Mouse (Mus musculus) testis, adult 2 months (tissue): ENCODE measurements at regions not wholly inside any gene's neighbourhood (a gene's known extent, or its start where the extent isn't known, plus 50 kb on each side); places are given as distances from the start of the nearest gene placed in this dataset.
"Not testable (repeated sequence)": the region's sequence is repeated elsewhere in the genome, so short reads cannot be mapped to it uniquely, and the experiment has no call there.

Experiments used
- H3K27ac ChIP-seq: fragments of 200-500 bp; 2 replicates; pipeline ENCODE4 v1.5.1; 2012; ENCODE audit warnings: low read depth, low read length; ENCODE audit not compliant: control insufficient read depth, insufficient read depth
- H3K27me3 ChIP-seq: fragments of 200-500 bp; 2 replicates; pipeline ENCODE4 v1.6.1; 2012; ENCODE audit warnings: mild to moderate bottlenecking, low read length, moderate library complexity; ENCODE audit not compliant: control insufficient read depth, insufficient read depth
- H3K36me3 ChIP-seq: fragments of 200-500 bp; 2 replicates; pipeline ENCODE4 v1.6.1; 2012; ENCODE audit warnings: mild to moderate bottlenecking, low read length; ENCODE audit not compliant: control insufficient read depth, insufficient read depth
- H3K4me1 ChIP-seq: fragments of 200-500 bp; 2 replicates; pipeline ENCODE4 v1.6.1; 2012; ENCODE audit warnings: low read length; ENCODE audit not compliant: control insufficient read depth, insufficient read depth
- H3K4me3 ChIP-seq: fragments of 200-500 bp; 2 replicates; pipeline ENCODE4 v1.5.1; 2012; ENCODE audit warnings: low read depth, mild to moderate bottlenecking, low read length, moderate library complexity, mixed read lengths; ENCODE audit not compliant: control insufficient read depth
- CTCF ChIP-seq: fragments of 200-500 bp; IDR thresholded peaks from 2 replicates; pipeline ENCODE4 v1.5.1; 2012; ENCODE audit warnings: low read depth, mild to moderate bottlenecking, inconsistent platforms, low read length, moderate library complexity; ENCODE audit not compliant: control insufficient read depth, insufficient read depth, insufficient replicate concordance
- POLR2A ChIP-seq: fragments of 200-500 bp; IDR thresholded peaks from 2 replicates; pipeline ENCODE4 v1.6.1; 2012; ENCODE audit warnings: low read depth, mild to moderate bottlenecking, inconsistent platforms, low read length, moderate library complexity; ENCODE audit not compliant: control insufficient read depth

DNA sequence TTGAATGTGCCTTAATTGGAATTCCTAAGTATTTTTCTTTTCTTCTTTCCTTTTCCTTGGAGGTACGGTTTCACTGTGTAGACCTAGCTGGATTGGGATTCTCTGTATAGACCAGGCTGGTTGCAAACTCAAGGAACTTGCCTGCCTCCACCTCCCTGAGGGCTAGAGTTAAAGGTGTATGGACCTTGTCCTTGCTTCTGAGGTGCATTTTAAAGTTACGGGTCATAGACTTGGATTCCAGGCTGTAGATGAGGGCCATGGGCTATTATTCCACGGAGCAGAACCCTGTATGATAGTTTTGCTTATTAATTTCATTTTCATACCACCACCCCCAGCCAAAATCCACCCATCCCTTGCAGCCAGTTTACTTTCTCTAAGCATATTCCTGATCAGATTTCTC lies 50.7 kb upstream of the Wdr26 start:
- Histone ChIP-seq H3K36me3 (no peaks in the 10 kb centered on the region), H3K27ac (no peak overlapping the region), H3K27me3 (no peaks in the 10 kb centered on the region), H3K4me1 (peaks cover 12% of the 10 kb centered on the region), H3K4me3 (no peak overlapping the region)
- no peak for TF ChIP-seq CTCF
- TF ChIP-seq POLR2A, result no peak

- Histone ChIP-seq H3K27ac (no peak overlapping the region), H3K27me3 (no peaks in the 10 kb centered on the region), H3K4me3 (no peak overlapping the region), H3K4me1 (peaks cover 5% of the 10 kb centered on the region), H3K36me3 (no peaks in the 10 kb centered on the region)
- TF ChIP-seq POLR2A, result no peak
- TF ChIP-seq CTCF, result no peak
Measured at GRCm38 (mm10) chr1:181263216-181263615, 51.4 kb upstream of the Wdr26 start.

DNA sequence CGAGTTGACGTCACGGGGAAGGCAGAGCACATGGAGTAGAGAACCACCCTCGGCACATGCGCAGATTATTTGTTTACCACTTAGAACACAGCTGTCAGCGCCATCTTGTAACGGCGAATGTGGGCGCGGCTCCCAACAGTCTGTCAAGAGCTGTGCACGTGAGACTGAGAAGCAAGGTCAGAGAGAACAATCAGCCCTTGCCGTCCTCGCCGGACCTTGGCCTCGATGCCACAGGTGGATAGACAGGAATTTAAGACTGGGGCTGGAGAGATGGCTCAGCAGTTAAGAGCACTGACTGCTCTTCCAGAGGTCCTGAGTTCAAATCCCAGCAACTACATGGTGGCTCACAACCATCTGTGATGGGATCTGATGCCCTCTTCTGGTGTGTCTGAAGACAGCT lies 58.7 kb upstream of the Wdr26 start:
- H3K27ac ChIP-seq, H3K4me3 ChIP-seq, H3K4me1 ChIP-seq, H3K27me3 ChIP-seq, H3K36me3 ChIP-seq: not testable (repeated sequence)

DNA sequence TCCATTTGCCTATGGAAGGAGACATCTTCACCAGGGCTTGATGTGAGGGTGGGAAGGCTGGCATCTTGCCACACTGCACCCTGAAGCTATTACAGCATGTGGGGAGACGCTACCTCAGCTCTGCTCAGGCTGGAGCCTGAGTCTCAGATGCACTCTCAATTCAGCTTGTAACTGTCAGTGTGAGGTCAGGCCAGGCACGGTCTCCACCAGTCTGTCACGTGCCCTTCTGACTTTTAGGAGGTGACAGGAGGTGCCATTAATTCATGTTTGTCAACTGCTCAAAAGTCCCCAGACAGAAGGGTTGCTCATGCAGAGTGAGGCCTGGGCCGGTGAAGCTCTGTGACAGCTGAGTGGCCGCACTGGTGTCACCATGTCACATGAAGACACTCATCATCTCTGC lies 59.4 kb upstream of the Wdr26 start:
- Histone ChIP-seq H3K4me1 (no peaks in the 10 kb centered on the region), H3K27me3 (no peaks in the 10 kb centered on the region), H3K36me3 (no peaks in the 10 kb centered on the region), H3K4me3 (no peak overlapping the region), H3K27ac (no peak overlapping the region)
- TF ChIP-seq POLR2A (no peak), CTCF (no peak)

GRCm38 (mm10) chr1:181271821-181272220 lies 60.0 kb upstream of the Wdr26 start:
- Histone ChIP-seq H3K27me3 (no peaks in the 10 kb centered on the region), H3K4me3 (no peak overlapping the region), H3K36me3 (no peaks in the 10 kb centered on the region), H3K27ac (no peak overlapping the region), H3K4me1 (no peaks in the 10 kb centered on the region)
- no peak for TF ChIP-seq POLR2A
- no peak for TF ChIP-seq CTCF

GRCm38 (mm10) chr1:181272622-181273296 lies 61.0 kb upstream of the Wdr26 start:
- Histone ChIP-seq H3K27ac (no peak overlapping the region), H3K4me1 (no peaks in the 10 kb centered on the region), H3K36me3 (no peaks in the 10 kb centered on the region), H3K4me3 (no peak overlapping the region), H3K27me3 (no peaks in the 10 kb centered on the region)
- TF ChIP-seq CTCF (peak; percentile 65; the same call in 1 of the 2 replicates), POLR2A (no peak)

DNA sequence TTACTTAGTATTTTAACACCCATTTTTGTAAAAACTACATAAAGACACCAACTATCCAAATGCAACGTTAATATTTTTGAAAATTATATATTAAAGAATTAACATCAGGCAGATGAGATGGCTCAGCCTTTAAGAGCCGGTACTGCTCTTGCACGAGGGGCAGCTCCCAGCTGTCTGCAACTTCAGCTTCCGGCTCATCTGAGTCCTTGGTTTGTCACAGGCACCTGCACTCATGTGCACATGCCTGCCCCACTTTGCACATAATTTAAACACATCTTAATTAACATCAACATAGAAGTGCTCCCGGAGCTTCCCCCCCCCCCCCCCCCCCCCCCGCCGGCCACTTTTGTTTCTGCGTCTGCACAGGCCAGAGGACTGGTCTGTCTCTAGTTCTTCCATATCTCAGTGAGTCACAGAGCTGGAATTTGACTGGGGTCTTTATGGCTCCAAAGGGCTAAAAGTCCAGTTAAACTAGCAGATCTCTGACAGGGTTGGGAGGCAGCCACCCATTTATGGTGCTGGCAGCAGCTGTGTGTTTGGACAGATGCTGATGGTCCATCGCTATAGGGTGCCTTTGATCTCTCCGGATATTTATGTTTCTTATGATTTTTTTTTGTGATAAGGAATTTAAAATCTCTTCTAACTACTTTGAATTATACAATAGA lies 61.9 kb upstream of the Wdr26 start:
- TF ChIP-seq CTCF (no peak), POLR2A (no peak)
- no peaks in the 10 kb centered on the region for H3K27me3 ChIP-seq
- no peak overlapping the region for H3K27ac ChIP-seq
- H3K4me3 ChIP-seq, result no peak overlapping the region
- no peaks in the 10 kb centered on the region for H3K4me1 ChIP-seq
- H3K36me3 ChIP-seq, result no peaks in the 10 kb centered on the region
